Mouse (Mus musculus) kidney, embryonic 14.5 days (tissue): ENCODE measurements around the gene Cenps. TPM values are rescaled to one million over a fixed set of nuclear protein-coding genes. Genes with fewer than 3 reads are reported as not detected.

Experiments
- ATAC-seq: fragments of 200-750 bp; cut with Nextera tagmentation; 2 replicates; pipeline ENCODE4 v1.8.0; 2017; ENCODE audit warnings: moderate number of reproducible peaks, mild to moderate bottlenecking, moderate TSS enrichment, moderate library complexity; ENCODE audit not compliant: low FRiP score, low TSS enrichment
- H3K27ac ChIP-seq: fragments of 300-500 bp; sonication (generic); 2 replicates; pipeline ENCODE4 v1.5.1; 2014; ENCODE audit warnings: low read depth, mild to moderate bottlenecking, low read length, moderate library complexity, mixed read lengths
- H3K27me3 ChIP-seq: fragments of 300-500 bp; sonication (generic); 2 replicates; pipeline ENCODE4 v1.6.1; 2014; ENCODE audit warnings: mild to moderate bottlenecking, low read length; ENCODE audit not compliant: control insufficient read depth, insufficient read depth
- H3K36me3 ChIP-seq: fragments of 300-500 bp; sonication (generic); 2 replicates; pipeline ENCODE4 v1.6.1; 2014; ENCODE audit warnings: low read length, mixed read lengths; ENCODE audit not compliant: control insufficient read depth, insufficient read depth
- H3K4me1 ChIP-seq: fragments of 300-500 bp; sonication (generic); 2 replicates; pipeline ENCODE4 v1.6.1; 2014; ENCODE audit warnings: low read length, mixed read lengths; ENCODE audit not compliant: control insufficient read depth, insufficient read depth
- H3K4me2 ChIP-seq: fragments of 300-500 bp; sonication (generic); replicated peaks from 2 replicates; pipeline ENCODE4 v1.6.1; 2014; ENCODE audit warnings: low read depth, mild to moderate bottlenecking, low read length
- H3K4me3 ChIP-seq: fragments of 300-500 bp; sonication (generic); 2 replicates; pipeline ENCODE4 v1.5.1; 2014; ENCODE audit warnings: mild to moderate bottlenecking, low read length
- H3K9ac ChIP-seq: fragments of 300-500 bp; sonication (generic); 2 replicates; pipeline ENCODE4 v1.6.1; 2014; ENCODE audit warnings: low read depth, mild to moderate bottlenecking, low read length, moderate library complexity
- H3K9me3 ChIP-seq: fragments of 300-500 bp; sonication (generic); 2 replicates; pipeline ENCODE4 v1.6.1; 2016; ENCODE audit warnings: low read length; ENCODE audit not compliant: control insufficient read depth
- WGBS: fragments of 180-500 bp; shearing (Covaris S2); extraction: QIAGEN DNeasy Blood & Tissue Kit; methylation state at CpG from one replicate; pipeline ENCODE4 v1.1.7; 2014; 5-methylcytosine and 5-hydroxymethylcytosine counted together
- polyA plus RNA-seq: library from polyadenylated mRNA; unstranded; fragments of >200 nt; fragmentation: Nextera tagmentation; extraction: Ambion mirVana; gene quantifications from 2 replicates; pipeline ENCODE4 v1.2.1, GENCODE M21; 2014

Gene Cenps
- polyA plus RNA-seq, 1 experiment from 2014 or later: 42.2 TPM

DNA sequence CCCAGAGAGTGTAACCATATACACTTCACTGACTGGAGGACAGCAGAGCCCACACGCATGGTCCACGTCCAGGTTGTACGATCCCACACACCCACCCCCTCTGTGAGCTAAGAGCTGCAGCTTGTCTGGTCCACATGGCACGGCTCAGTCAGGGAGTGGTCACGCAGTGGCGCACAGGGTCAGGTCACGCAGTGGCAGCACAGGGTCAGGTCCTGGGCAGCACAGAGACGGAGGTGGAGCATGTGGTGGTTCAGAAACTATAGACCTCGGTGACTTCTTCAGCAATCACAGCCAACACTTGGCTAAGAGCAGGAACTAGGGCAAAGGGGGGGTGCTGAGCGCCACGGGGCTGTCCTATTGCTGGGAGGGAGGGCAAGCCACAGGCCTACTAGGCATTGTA is 12.8 kb upstream of the Cenps start:
- 0 out of 2 replicates have a peak, but pooled peaks cover 2% of the 10 kb centered on the region for H3K9me3 ChIP-seq
- WGBS: 49% methylated on average over 11 of the region's 11 CpGs
- peaks cover 59% of the 10 kb centered on the region for H3K36me3 ChIP-seq
- H3K4me3 ChIP-seq: no peak overlapping the region
- no peaks in the 10 kb centered on the region for H3K27me3 ChIP-seq
- H3K4me2 ChIP-seq: no peak overlapping the region
- no peak overlapping the region for H3K27ac ChIP-seq
- no peak overlapping the region for H3K9ac ChIP-seq
- peaks cover 11% of the 10 kb centered on the region; the same call in 1 of the 2 replicates for H3K4me1 ChIP-seq
- ATAC-seq: peak; percentile 53; the same call in 1 of the 2 replicates

DNA sequence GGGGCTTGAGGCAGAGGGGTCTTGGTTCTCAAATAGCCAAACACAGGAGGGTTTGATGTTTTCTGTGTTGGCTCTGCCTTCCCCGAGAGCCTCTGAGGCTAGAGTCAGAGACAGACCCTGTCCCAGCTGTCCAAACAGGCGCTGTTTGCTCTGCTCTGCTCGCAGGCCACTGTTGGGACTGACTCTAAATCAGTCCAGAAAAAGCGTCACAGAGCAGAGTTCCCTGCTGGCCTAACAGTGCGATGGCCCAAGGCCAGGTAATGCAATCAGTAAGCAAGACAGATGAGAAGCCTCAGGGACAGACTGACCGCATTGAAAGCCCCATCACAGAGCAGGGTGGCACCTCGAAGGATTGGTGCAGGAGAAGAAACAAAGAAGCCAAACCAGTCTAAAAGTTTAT is 12.2 kb upstream of the Cenps start:
- H3K4me1 ChIP-seq: peaks cover 11% of the 10 kb centered on the region; the same call in 1 of the 2 replicates
- H3K27me3 ChIP-seq: no peaks in the 10 kb centered on the region
- no peak overlapping the region for H3K4me3 ChIP-seq
- ATAC-seq: no peak
- no peak overlapping the region for H3K9ac ChIP-seq
- no peak overlapping the region for H3K27ac ChIP-seq
- WGBS: 38% methylated on average over 7 of the region's 7 CpGs
- H3K4me2 ChIP-seq: no peak overlapping the region
- peaks cover 53% of the 10 kb centered on the region for H3K36me3 ChIP-seq
- H3K9me3 ChIP-seq: no peaks in the 10 kb centered on the region

- H3K27ac ChIP-seq: no peak overlapping the region
- H3K36me3 ChIP-seq: peaks cover 49% of the 10 kb centered on the region
Observed at GRCm38 (mm10) chr4:149149196-149149595, 11.8 kb upstream of the Cenps start.

GRCm38 (mm10) chr4:149148084-149148483 is 10.7 kb upstream of the Cenps start:
- WGBS: 75% methylated on average over 4 of the region's 4 CpGs
- Histone ChIP-seq H3K9ac (no peak overlapping the region), H3K4me1 (peaks cover 11% of the 10 kb centered on the region; the same call in 1 of the 2 replicates), H3K4me2 (no peak overlapping the region), H3K9me3 (no peaks in the 10 kb centered on the region), H3K36me3 (peaks cover 38% of the 10 kb centered on the region), H3K27me3 (no peaks in the 10 kb centered on the region), H3K27ac (no peak overlapping the region), H3K4me3 (no peak overlapping the region)
- no peak for ATAC-seq

More at GRCm38 (mm10) chr4:149149196-149149595, 11.8 kb upstream of the Cenps start:
- Histone ChIP-seq H3K9ac (no peak overlapping the region), H3K9me3 (no peaks in the 10 kb centered on the region), H3K4me1 (peaks cover 11% of the 10 kb centered on the region; the same call in 1 of the 2 replicates), H3K4me2 (no peak overlapping the region), H3K27me3 (no peaks in the 10 kb centered on the region), H3K4me3 (no peak overlapping the region)
- WGBS: 54% methylated on average over 9 of the region's 9 CpGs
- no peak for ATAC-seq

DNA sequence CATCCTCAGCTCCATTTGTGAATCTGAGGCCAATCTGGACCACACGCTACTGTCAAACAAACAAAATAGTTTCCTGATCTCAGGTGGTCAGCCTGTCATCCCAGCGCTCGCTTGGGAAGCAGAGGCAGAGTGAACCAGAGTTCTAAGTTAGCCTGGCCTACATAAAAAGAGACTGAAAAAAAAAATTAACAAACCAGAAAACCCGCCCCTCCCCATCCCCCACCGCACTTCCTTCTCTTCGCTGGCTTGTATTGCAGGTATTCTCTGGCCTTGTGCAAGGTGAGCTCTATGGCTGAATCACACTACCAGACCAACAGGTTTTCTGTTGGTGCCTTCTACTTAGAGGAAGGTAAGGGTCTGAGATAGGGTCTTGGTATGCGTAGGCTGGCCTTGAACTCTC is 10.1 kb upstream of the Cenps start:
- Histone ChIP-seq H3K4me3 (no peak overlapping the region), H3K9me3 (no peaks in the 10 kb centered on the region), H3K4me2 (no peak overlapping the region), H3K9ac (no peak overlapping the region), H3K27me3 (no peaks in the 10 kb centered on the region), H3K4me1 (peaks cover 11% of the 10 kb centered on the region; the same call in 1 of the 2 replicates), H3K36me3 (peaks cover 32% of the 10 kb centered on the region), H3K27ac (no peak overlapping the region)
- 81% methylated on average over 7 of the region's 7 CpGs for WGBS
- no peak for ATAC-seq

GRCm38 (mm10) chr4:149145151-149145550 is 7.7 kb upstream of the Cenps start:
- H3K9ac ChIP-seq: no peak overlapping the region
- H3K4me2 ChIP-seq: no peak overlapping the region
- no peak overlapping the region for H3K4me3 ChIP-seq
- 79% methylated on average over 4 of the region's 4 CpGs for WGBS
- peaks cover 11% of the 10 kb centered on the region; the same call in 1 of the 2 replicates for H3K4me1 ChIP-seq
- H3K27ac ChIP-seq: no peak overlapping the region
- no peak for ATAC-seq
- H3K36me3 ChIP-seq: peaks cover 9% of the 10 kb centered on the region
- no peaks in the 10 kb centered on the region for H3K9me3 ChIP-seq
- H3K27me3 ChIP-seq: no peaks in the 10 kb centered on the region

GRCm38 (mm10) chr4:149144459-149144858 is 7.0 kb upstream of the Cenps start:
- ATAC-seq: peak; percentile 73
- Histone ChIP-seq H3K27me3 (no peaks in the 10 kb centered on the region), H3K4me1 (peaks cover 9% of the 10 kb centered on the region; the same call in 1 of the 2 replicates), H3K27ac (no peak overlapping the region), H3K4me2 (no peak overlapping the region), H3K36me3 (peaks cover 2% of the 10 kb centered on the region; the same call in 1 of the 2 replicates), H3K4me3 (no peak overlapping the region), H3K9me3 (no peaks in the 10 kb centered on the region), H3K9ac (no peak overlapping the region)
- 3% methylated on average over 3 of the region's 3 CpGs for WGBS

DNA sequence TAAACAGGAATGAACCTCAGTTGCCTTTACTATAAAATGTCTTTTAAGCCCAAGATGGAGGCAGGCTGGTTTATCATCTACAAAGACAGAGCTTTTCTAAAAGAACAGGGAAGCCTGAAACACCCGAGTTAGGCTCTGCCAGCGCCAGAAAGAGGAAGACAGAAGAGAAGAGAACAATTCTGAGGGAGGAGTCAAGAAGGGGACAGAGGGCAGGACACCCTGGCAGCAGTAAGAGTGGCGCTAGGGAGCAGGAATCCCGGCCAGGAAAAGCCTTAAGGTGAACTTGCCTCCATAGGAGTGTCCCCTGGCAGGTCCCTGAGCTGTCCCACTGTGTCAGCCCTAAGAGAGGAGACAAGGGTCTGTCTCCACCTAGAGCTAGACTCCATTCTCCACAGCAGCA is 6.2 kb upstream of the Cenps start:
- H3K27ac ChIP-seq: no peak overlapping the region
- H3K9me3 ChIP-seq: no peaks in the 10 kb centered on the region
- no peaks in the 10 kb centered on the region for H3K27me3 ChIP-seq
- 44% methylated on average over 4 of the region's 4 CpGs for WGBS
- no peak overlapping the region for H3K4me3 ChIP-seq
- H3K9ac ChIP-seq: no peak overlapping the region
- peaks cover 6% of the 10 kb centered on the region; the same call in 1 of the 2 replicates for H3K4me1 ChIP-seq
- H3K36me3 ChIP-seq: no peaks in the 10 kb centered on the region
- ATAC-seq: no peak
- H3K4me2 ChIP-seq: no peak overlapping the region

DNA sequence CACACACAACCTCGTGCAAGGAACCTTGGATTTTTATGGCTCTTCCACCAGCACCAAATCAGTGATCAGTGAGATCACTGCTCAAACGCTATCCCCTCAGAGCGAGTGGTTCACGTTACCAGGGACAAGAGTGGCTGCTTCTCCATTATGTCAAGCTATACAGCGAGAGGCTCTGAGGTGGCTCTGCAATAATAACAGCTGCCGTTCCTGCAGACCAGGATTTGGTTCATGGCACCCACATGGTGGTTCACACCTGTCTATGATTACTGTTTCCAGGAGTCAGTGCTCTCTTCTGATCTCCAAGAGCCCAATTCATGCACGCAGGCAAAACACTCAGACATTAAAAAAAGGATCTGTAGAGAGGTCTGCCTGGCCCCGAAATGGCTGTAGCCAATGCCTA is 1.1 kb upstream of the Cenps start:
- no peak overlapping the region for H3K9ac ChIP-seq
- no peaks in the 10 kb centered on the region for H3K9me3 ChIP-seq
- ATAC-seq: no peak
- H3K4me2 ChIP-seq: no peak overlapping the region
- WGBS: 69% methylated on average over 8 of the region's 8 CpGs
- no peaks in the 10 kb centered on the region for H3K27me3 ChIP-seq
- H3K27ac ChIP-seq: no peak overlapping the region
- no peaks in the 10 kb centered on the region for H3K36me3 ChIP-seq
- H3K4me3 ChIP-seq: no peak overlapping the region
- peaks cover 6% of the 10 kb centered on the region for H3K4me1 ChIP-seq
